Mouse (Mus musculus) kidney, adult 9 months (tissue): ENCODE data around the gene 4933425L06Rik.

ENCODE experiments used
- DNase-seq: peaks from one replicate; pipeline ENCODE4 v3.0.0; 2022

The 4933425L06Rik gene

GRCm38 (mm10) chr13:105081862-105082261 lies at the start of gene 4933425L06Rik:
Gene 4933425L06Rik, plus strand, starts transcription at chr13:105082122.
- DNase-seq, result no peak

DNA sequence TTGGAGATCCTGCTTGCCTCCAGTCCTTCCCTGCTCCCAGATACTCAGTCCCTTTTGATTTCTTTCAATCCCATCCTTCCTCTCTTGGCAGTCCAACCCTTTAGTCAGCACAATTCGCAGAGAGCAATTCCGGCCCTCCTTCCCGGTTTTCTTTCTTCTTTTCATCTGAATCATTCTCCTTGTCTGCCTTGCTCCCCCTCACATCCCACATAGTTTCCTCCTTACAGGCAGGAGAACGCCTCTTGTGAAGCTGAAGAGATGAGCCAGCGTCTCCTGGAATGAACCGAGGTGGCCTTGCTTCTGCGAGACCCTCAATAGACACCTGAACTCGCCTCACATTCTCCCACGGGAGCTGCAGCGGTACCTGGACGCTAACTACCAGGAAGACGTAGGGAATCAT lies 44.1 kb upstream of the 4933425L06Rik start:
- DNase-seq, result no peak

DNA sequence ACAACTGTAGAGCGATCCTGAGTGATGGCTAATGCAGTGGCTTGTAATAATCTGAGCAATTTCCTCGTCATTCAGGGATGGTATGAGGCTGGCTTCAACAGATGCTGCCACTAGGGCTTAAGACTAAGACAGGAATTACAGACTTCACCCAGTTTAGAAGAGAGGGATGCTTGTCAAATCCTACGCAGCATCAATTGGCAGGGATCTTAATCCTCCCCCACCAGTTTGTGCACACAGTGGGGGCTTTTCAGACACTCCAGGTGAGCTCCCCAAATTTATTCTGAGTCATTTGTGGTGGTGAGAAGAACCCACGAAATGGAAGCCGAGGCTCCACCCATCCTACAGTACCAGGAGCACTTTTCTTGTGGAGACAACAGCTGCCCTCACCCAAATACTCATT lies 43.6 kb upstream of the 4933425L06Rik start:
- no peak for DNase-seq

GRCm38 (mm10) chr13:105043882-105044281 lies 38.0 kb upstream of the 4933425L06Rik start:
- no peak for DNase-seq

DNA sequence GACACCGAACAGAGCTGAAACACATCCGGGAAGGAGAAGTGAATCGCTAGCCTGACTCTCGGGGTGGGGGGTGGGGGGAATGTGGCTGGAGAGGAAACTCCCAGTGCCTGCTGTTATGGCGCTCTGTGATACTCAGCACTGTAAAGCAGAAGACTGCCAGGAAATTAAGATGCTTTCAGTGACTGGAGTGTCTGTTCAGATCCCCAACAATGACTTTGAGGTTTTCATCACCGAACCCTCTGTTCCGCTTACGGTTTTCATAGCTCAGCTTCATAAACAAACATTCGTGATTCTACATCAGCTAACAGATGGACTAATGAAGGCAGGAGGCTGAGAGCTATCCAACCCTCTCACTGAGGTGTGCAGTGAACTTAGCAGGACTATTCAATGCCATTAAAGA lies 34.5 kb upstream of the 4933425L06Rik start:
- no peak for DNase-seq

GRCm38 (mm10) chr13:105048662-105049061 lies 33.3 kb upstream of the 4933425L06Rik start:
- no peak for DNase-seq

DNA sequence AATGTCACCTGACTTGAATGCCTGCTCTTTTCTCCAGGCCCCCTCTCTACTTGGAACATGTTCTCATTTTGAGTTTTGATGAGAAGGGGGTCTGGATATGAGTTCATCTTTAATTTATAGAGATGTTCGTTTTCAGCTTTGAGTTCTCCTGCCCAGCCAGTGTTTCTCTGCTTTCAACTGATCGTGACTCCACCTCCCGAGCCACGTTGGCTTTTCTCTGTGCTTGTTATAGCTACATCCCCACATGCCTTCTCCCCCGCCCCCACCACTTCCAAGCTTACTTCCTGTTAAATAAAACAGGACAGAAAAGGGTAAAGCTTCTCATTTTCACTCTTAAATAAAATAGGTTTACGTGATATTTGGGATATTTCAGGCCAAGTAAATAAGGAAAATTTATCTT lies 30.5 kb upstream of the 4933425L06Rik start:
- DNase-seq, result no peak

GRCm38 (mm10) chr13:105053618-105054017 lies 28.3 kb upstream of the 4933425L06Rik start:
- DNase-seq, result no peak

- peak; percentile 12 for DNase-seq
Observed at GRCm38 (mm10) chr13:105054181-105054940, 27.6 kb upstream of the 4933425L06Rik start, which contains the start of gene Rgs7bp. Gene Rgs7bp, minus strand, starts transcription at chr13:105054930.

- DNase-seq, result no peak
Observed at GRCm38 (mm10) chr13:105054941-105055309, 27.0 kb upstream of the 4933425L06Rik start.

GRCm38 (mm10) chr13:105055374-105055773 lies 26.5 kb upstream of the 4933425L06Rik start:
- peak; percentile 4 for DNase-seq

- DNase-seq, result no peak
Observed at GRCm38 (mm10) chr13:105066119-105066518, 15.8 kb upstream of the 4933425L06Rik start.

- DNase-seq, result no peak
Observed at GRCm38 (mm10) chr13:105066890-105067845, 14.8 kb upstream of the 4933425L06Rik start.

- no peak for DNase-seq
Observed at GRCm38 (mm10) chr13:105089276-105089675, 7.4 kb downstream of the 4933425L06Rik start.

- no peak for DNase-seq
Observed at GRCm38 (mm10) chr13:105096316-105096715, 14.4 kb downstream of the 4933425L06Rik start.

GRCm38 (mm10) chr13:105100705-105101104 lies 18.8 kb downstream of the 4933425L06Rik start:
- DNase-seq, result no peak

- DNase-seq, result no peak
Observed at GRCm38 (mm10) chr13:105104385-105104784, 22.5 kb downstream of the 4933425L06Rik start.

DNA sequence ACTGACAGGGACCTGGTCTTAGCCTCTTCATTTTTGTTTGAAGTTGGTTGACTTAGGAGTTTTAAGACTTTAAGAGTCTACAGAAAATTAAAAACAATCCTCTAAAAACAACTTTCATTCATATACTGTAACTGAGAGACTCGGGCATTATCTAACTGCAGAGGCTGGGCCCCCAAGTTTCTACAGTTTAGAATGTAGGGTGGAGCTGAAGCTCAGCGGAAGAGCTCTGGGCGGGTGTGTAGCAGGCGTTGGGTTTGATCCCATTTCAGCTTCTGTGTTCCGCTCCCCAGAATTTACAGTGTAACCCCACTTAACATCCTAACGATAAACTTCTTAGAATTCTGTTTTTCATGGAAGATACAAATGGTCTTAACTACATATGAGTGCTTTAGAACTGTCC lies 29.7 kb downstream of the 4933425L06Rik start:
- no peak for DNase-seq

DNA sequence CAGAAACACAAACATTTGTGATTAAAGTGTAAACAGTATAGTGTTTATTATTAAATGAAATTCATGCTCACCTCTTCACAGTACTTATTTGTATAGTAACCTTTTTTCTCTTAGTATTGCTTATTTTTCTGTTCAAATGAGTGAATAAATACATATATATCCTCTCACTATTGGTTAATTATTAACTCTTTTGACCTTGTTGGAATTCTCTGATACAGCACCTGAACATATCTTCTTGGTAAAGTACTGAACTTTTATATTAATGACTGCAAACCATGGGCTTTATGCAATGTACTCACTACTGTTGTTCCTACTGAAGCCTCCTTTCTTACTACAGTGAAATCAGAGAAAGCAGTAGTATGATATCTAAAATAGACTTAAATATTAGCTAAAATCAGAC lies 39.7 kb downstream of the 4933425L06Rik start:
- DNase-seq, result no peak

- DNase-seq, result no peak
Observed at GRCm38 (mm10) chr13:105122092-105122491, 40.2 kb downstream of the 4933425L06Rik start.

- DNase-seq, result no peak
Observed at GRCm38 (mm10) chr13:105130080-105130479, 48.2 kb downstream of the 4933425L06Rik start.

DNA sequence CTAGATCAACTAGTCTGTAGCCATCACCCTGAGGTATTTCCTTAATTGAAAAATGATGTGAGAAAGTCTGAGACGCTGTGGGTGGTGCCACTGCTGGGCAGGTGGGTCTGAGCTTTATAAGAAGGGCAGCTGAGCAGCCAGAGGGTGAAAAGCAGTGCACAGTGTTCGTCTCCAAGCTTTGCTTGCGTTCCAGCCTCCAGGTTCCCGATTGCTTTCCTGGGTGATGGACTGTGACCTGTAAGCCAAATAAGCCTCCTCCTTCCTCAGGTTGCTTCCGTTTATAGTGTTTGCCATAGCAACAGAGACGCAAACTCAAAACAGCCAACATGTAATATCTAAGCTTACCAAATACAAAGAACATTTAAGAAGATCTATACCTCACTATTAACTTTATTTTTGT lies 50.4 kb downstream of the 4933425L06Rik start:
- DNase-seq, result no peak

- DNase-seq, result no peak
Observed at GRCm38 (mm10) chr13:105132776-105133175, 50.9 kb downstream of the 4933425L06Rik start.

- no peak for DNase-seq
Observed at GRCm38 (mm10) chr13:105134397-105134796, 52.5 kb downstream of the 4933425L06Rik start.
